Mouse (Mus musculus) cerebellum, adult (tissue): ENCODE measurements around the gene Pdpk1.
"Not testable (repeated sequence)": the region's sequence is repeated elsewhere in the genome, so short reads cannot be mapped to it uniquely, and the experiment has no call there.

Source experiments
- ATAC-seq: cut with Nextera tagmentation; 2 replicates; pipeline ENCODE4 v1.9.2; 2017; ENCODE audit warnings: mild to moderate bottlenecking, moderate library complexity, mixed read lengths; ENCODE audit not compliant: insufficient number of reproducible peaks, low FRiP score, low TSS enrichment

Gene Pdpk1

DNA sequence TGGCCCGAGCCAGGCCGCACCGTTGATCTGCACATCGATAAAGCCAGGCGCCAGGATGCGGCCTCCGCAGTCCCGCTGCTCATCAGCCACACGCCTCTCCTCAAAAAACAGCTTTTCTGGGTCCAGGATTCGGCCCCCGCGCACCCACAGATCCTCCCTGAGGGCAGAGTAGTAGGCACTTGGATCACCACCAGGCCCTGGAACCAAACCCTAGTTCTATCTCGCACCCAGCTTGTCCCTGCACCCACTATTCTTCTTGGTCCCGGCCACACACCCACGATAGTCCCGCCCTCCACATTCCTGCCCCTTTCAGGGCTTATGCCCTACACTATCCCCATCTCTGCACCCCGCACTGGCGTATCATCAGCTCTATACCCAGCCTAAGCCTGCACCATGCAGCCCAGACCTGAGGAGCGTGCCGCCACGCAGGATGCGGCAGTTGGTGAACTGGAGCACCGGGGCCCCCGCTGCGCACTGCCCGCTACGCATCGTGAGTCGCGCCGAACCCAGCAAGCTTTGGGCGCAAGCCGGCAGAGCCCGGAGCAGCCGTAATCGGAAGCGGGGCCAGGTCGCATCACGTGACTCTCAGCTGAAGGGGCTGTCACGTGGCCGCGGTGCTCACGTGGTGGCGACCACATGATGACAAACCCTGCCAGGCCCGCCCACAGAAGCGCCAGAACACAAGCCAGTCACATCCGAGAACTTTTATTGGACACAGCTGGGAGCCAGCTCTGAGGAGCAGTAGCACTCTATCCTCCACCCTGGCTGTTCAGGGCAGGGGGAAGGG, 12.6 kb upstream of the Pdpk1 start, which contains the start of gene Amdhd2:
Amdhd2 (minus strand) TSS at position 591 of the 787 bp plus-strand sequence.
- ATAC-seq: peak; percentile 62

DNA sequence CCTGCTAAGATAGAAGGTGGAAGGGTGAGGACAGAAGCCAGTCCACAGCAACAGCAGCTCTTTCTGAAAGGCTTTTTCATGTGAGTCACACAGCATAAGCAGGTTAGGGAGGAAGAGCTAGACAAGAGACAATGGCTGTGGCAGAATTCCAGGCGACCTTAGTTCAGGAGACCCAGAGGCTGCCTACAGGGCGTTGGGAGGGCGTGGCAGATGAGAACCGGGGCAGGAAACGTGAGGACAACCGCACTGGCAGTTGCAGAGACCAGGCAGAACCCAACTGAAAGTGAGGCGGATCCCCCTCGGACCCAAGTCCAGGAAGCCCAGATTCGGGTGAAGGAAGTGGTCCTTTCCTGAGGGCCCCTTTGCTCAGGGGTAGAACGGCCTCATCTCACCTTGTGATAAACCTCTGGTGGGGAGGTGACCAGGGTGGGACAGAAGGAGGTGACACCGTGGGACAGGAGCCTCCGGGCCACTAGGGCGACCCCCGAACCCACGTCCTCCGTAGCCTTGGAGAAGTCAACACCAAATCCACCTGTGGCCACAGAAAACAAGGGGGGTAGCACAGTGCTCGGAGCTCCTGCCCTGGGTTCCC, 12.0 kb upstream of the Pdpk1 start:
- no peak for ATAC-seq

DNA sequence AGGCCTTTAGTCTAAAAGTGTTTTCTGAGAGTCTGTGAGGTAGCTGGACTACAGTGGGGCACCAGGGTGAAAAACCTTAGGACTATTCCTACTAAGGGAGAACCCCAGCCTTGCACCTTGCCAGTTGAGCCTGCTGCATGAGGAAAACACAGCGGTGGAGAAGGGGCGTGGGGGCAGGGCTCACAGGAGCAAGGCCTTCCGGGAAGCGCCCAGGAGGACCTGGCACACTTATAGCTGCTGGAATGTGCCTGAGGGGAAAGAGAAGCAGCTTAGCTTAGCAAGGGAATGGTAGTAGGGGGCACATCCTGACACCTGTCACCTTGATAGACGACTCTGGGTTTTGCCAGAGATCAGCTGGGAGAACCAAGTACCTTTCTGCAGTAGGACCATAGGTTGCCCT, 10.7 kb upstream of the Pdpk1 start:
- no peak for ATAC-seq

DNA sequence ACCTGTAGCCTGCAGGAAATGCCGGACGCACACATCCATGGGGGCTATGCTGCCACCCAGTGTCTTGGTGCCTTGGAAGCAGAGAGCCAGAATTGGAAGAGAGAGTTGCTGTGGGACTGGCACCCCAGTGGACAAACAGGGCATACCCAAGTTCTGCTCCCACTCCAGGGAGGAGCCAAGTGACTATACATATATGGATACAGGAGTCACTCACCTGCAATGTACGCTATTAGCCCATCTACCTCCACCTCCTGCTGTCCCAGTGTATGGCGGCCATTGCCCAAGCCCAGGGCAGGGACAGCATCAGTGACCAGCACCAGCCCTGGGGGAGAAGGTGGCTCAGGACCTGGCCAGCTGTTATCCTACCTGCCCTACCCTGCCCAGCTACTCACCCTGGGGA, 6.8 kb upstream of the Pdpk1 start:
- no peak for ATAC-seq

DNA sequence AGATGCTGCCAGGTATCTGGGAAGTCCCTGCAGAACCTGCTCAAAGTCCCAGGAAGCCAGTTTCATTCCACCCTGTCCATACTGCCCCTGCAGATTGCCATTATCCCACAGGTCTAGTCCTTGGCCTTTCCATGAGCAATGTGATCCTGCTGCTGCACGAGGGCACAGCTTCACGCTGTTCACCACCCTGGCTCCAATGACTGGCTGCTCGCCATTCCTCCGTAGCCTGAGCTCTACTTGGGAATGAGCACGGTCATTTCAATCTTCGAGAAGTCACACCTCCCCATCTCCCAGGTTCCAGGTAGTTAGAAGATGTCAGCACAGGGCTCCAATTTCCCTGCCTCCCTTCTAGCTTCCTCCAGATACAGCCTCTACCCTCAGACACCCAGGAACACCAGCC, 6.4 kb upstream of the Pdpk1 start:
- no peak for ATAC-seq

DNA sequence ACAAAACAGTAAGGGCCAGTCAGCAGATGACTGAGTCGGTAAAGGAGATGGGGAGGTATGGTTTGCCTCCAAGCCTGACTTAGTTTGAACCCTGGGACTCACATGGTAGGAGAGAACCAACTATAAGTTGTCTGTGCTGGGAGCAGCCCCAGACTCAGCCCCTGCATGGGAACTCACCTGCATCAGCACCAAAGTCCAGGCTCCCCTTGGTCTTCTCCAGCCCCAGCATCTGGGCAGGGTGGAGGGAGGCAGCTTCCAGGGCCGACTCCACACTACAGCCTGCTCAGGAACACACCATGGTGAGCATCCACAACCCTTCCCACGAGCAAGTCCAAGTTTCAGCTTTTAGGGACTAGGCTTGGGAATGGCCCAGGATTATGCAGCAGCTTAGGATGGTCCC, 5.7 kb upstream of the Pdpk1 start:
- ATAC-seq: no peak

DNA sequence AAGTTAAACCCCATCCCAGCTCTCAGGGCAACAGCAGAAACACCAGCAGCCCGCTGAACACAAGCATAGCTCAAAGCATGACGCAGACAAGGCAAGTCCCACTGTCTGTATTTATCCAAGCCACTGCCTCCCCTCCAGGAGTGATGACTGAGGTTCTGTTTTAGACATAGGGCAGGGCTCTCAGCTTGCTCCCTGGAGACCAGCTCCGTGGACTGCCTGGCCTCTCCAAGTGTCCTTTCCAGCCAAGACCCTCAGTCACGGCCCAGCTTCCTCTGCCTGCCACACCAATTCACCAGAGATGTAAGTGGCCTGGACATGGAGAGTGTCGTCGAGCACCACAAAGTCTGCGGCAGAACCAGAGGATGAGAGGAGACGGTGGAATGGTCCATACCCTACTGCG, 5.0 kb upstream of the Pdpk1 start:
- ATAC-seq: no peak

DNA sequence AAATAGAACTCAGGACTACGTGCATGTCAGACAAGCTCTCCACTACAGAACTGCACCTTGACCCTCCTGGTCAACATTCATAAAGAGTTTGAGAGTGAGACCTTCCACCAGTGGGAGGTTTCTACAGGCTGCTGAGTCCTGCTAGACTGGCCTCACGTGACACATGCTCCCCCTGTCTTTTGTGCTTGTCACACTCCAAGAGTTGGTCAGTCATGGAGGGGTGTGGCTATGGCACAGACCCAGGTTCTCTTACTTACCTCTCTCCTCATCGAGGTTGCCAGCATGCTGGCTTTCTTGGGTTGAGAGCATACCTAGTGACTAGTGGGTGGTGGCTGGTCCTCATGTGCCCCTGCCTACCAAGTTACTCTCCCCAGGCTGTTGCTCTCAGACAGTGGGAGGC, 3.7 kb upstream of the Pdpk1 start:
- ATAC-seq: no peak

DNA sequence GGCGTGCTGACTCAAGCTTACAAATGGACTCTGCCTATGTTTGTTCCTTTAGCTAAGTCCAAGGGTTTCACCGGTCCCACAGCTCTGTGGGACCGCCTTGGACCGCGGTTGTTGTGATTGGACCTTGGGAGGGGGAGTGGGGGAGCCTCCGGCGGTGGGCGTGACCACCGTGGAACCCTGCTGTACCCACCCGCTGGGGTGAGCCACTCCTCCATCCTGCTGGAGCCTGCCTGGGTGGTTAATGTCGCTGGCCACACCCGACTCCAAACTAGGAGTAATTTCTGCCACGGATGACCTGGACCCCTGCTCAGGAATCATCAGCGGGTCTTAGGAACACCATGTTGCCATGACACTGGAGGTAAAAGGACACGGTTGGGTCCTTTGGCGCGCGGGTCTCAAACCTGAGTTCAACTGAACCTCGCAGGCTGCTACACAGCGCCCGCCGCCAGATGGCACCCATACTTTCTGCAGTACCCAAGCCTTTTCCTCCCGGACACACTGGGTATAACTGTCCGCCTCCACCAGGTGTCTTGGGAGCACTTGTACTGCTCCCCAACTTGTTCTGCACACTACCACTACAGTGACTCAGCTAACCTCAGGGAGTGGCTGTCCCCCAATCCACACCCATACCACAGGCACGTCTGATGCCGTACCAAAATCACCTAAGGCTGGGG, 1.3 kb upstream of the Pdpk1 start:
- ATAC-seq: peak; percentile 68; the same call in 1 of the 2 replicates

DNA sequence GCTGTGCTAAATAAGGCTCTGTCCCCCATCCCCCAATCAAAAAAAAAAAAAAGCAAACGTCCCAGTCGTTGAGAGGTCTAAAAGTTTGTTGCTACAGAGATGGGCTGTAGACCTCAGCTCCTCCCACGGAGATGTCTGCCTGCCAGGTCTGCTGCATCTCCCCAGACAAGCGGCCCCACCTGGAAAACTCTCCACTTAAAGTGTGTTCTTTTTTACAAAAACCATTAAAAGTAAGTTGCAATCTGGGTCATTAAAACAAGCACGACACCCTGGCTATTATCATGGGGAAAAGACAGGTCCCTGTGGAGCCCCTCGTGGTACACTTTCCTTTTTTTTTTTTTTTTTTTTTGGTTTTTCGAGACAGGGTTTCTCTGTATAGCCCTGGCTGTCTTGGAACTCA, 658 bp upstream of the Pdpk1 start:
- no peak for ATAC-seq

DNA sequence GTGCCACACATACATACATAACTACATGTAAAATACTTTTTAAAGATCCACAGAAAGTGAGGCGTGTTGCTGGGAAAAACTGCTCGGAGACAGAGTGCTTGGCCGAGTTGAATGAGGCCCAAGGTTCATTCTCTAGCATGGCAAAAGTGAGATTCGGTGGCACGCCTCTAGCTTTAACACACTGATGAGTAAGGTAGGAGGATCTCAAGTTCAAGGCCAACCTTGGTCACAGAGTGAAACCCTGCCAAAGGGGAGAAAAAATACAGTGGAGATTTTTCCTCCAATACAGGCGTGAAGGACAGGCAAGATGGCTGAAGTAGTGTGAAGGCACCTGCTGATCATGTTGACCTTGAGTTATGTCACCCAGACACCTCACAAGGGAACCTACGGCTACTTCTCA, 1.3 kb downstream of the Pdpk1 start:
- ATAC-seq: no peak

DNA sequence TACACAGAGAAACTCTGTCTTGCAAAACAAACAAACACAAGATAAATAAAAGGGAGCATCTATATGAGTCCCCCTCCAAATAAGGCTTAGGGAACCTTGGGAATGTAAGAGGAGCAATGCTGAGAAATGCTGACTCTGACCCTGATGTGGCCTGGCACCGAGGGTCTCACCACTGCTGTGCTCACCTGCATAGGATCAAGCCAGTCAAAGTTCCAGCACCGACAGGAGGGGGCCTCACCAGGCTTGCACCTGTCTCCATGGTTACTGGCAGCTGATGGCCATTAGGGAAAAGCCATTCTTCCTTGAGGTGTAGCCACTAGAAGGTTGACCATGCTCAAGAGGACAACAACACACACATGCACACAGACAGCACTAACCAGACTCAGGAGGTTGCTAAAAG, 7.8 kb downstream of the Pdpk1 start:
- ATAC-seq: no peak

DNA sequence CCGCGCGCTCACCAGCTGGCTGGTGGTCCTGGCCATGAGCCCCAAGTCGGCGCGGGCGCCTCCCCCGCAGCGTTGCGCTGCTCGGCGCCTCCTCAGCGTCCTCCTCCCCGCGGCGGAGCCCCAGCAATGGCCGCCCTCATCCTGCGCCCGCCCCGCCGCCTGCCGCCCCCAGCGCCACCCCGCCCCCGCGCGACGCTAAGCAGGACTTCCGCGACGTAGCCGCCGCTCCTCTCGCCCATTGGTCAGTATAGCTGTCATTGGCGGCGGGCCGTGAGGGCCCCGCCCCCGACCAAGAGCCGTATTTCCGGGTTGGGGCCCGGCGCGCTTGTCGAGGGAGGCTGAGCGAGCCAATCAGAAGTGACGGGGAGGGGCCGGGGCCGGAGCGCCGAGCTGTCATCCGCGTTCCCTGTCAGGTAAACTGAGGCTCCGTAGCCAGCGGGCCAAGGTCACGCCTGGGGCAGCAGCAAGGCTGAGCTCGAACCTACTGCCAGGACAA, 9.3 kb downstream of the Pdpk1 start:
- peak; percentile 98 for ATAC-seq

DNA sequence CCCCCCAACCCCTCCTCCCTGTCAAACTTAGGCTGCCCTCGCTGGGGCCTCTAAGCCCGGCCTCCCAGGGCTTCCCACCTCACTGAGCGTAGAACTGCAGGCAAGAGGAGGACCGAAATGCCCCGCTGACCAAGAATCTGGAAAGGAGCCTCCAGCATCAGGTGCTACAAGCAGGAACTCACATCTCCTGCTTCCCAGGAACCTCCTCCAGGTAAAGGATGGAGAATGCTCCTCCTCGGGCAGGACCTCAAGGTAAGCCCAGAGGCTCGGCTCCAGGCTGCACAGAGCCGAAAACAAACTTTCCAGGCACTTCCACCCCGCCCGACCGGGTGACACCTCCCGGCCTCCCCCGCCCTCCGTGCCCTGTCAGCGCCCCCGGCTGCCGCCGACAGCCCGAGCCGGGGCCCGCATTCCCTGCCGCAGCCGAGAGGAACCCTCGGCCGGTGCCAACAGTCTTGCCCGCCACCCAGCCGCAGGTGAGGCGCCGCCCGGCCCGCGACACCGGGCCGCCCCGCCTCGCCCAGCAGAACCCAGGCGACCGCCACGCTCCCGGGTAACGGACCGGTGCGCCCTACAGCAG, 9.8 kb downstream of the Pdpk1 start:
- peak; percentile 23; the same call in 1 of the 2 replicates for ATAC-seq

DNA sequence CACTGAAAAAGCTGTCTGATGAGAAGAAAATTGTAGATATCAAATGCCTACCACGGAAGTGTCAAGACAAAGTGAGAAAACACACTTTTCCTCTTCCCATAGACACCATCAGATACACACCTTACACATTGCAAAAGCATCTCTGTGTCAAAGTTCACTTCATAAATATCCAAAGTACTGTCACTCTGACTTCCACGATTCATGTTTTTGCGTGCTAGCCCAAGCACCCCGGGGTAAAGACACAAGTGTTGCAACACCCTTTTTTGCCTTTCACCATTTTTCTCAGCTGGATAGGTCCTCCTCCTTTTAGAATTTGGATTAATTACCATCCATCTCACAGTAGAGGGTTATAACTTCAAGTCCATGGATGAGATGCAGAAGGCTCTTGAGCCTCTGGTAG, 10.8 kb downstream of the Pdpk1 start:
- ATAC-seq: no peak

DNA sequence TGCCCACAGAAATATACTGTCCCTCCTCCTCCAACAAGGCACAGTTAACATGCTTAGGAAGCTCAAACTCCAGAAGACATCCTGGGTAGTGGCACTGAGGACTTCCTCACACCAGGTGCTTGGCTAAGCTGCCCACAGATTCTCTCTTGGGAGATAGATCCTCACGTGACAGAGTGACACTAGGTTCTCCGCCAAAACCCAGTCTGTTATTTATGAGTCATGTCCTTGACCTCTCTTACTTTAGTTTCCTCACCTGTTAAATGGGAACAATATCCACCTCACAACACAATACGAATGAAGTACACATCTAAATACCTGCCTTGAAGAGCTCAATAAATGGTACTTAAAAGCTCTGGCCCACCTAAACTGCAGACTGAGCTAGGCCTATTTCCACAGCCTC, 11.5 kb downstream of the Pdpk1 start:
- ATAC-seq: no peak

DNA sequence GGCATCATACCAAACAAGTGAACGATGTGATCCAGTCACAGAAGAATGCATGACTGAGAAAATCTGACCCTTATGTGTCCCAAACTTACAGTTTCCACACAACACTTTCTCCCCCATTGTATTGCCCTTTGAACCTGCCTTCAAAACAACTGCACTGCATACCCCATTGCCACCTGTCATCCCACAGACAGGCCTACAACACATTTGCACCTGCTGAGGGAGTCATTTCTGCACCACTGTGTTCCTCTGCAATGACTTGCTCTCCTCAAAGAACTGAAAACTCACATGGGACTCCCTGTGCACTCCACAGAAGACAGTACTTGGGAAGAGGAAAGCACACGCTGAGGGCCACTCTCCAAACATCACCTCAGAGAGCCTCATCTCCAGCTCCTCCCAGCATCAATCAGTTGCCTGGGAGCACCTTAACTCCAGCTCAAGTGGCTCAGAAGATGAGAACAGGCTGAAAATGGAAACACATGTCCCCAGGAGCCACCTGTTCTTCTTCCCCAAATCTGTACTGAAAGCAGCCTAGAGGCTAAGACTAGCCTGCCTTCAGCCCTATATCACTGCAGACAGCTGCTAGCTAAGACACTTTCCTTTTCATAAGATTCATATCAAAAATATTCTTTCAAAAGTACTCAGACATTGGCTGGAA, 13.4 kb downstream of the Pdpk1 start:
- no peak for ATAC-seq

DNA sequence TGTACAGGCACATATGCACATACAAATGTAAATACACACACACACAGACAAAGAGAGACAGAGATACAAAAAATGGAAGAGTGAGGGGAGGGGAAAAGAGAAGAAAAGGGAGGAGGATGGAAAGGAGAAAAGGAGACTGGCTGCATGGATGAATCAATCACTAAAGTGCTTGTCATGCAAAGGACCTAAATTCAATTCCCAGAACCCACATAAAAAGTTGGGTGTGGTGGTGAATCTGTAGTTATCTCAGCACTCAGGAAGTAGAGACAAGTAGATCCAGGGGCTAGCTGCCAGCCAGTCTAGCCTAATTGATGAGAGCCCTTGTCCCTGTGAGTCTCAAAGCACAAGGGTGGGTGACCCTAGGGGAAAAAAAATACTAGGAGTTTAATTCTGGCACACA, 16.7 kb downstream of the Pdpk1 start:
- no peak for ATAC-seq

DNA sequence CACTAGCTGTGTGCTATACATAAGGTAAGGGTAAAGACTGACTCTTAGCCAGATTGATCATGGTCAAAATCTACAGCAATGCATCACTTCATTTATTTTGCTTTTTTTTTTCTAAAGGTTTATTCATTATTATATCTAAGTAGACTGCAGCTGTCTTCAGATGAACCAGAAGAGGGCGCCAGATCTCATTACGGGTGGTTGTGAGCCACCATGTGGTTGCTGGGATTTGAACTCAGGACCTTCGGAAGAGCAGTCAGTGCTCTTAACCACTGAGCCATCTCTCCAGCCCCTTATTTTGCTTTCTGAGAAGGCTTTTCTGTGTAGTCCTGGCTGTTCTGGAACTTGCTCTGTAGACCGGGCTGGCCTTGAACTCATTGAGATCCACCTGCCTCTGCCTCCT, 17.8 kb downstream of the Pdpk1 start:
- ATAC-seq: not testable (repeated sequence)

DNA sequence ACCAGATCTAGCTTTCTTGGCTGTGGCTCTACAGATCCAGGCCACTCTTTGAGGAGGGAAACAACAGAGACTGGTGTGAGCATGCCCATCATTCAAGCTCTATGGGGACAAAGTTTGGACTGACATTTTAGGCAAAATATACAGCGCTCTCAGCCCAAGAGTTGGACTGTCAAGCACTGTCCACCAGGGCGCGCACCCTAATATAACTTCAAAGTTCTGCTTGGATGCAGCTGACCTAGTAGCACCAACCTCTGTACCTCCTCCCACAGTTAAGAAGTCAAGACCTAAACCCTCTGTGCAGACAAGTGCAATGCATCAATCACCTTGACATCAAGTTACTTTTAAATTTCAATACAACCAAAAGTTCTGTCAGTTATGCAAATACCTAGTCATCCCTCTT, 19.2 kb downstream of the Pdpk1 start:
- ATAC-seq: no peak

DNA sequence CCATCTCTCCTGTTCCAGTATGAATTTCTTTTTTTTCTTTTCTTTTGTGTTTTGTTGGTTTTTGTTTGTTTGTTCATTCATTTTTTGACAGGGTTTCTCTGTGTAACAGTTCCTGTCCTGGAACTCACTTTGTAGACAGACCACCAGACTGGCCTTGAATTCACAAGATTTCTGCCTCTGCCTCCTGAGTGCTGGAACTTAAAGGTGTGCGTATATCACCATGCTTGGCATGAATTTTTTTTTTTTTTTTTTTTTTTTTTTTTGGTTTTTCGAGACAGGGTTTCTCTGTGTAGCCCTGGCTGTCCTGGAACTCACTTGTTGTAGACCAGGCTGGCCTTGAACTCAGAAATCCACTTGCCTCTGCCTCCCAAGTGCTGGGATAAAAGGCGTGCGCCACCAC, 21.5 kb downstream of the Pdpk1 start:
- ATAC-seq: not testable (repeated sequence)
